Comparison of ENCODE assay signal across 18 mouse cellular contexts in the genomic region with DNA sequence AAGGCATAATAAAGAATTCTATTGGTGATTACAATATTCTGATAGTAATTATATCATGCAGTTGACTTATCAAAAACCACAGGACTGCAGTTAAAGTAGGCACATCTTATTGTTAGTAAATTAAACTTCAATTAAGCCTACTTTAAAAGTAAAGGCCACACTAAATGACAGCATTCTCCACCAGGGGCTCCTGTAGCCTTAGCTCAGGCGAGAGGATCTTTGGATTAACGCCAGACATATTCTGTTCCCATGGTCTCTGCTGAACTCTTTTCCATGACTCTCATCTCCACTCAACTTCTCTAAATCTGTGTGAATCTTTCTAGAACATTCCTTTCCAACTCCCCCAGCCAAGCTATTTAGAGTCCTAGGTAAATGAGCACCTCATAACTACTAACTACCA. TPM values are rescaled to one million over a fixed set of nuclear protein-coding genes. Genes with fewer than 3 reads are reported as not detected.
A peak's percentile ranks its signal among the peaks of the same experiment; 100 is the strongest.
DNase-seq lines count a peak whose midpoint lies in the region; ATAC-seq and TF ChIP-seq lines count a peak whose summit lies in the region.
"Had no signal": no experiment of that assay in that cellular context is flagged by ENCODE, and none has a peak within 500 bp of the region (broad histone marks: within the 10 kb centered on the region; RNA-seq: fewer than 3 reads in every experiment).

No protein-coding gene starts in this region.

- peaks cover 5% of the 10 kb centered on the region for H3K36me3 ChIP-seq in heart, embryonic 13.5 days
- H3K36me3 ChIP-seq in limb, embryonic 14.5 days (ENCODE audit: control insufficient read depth, insufficient read depth, low read length) = peaks cover 3% of the 10 kb centered on the region
- peaks cover 3% of the 10 kb centered on the region; the same call in 1 of the 2 replicates for H3K36me3 ChIP-seq in limb, embryonic 10.5 days
- peaks cover 0 to 27% of the 10 kb centered on the region in 2 experiments; a peak in 2 of 4 replicates for H3K36me3 ChIP-seq in MEL (ENCODE audit: control insufficient read depth in 1 of 2, insufficient read depth in 2 of 2, low read length in 2 of 2)
- H3K36me3 ChIP-seq: hindbrain, embryonic 15.5 days had no signal

- no peak for TF ChIP-seq POLR2A in limb, embryonic 14.5 days (IDR thresholded peaks at IDR 0.05; ENCODE audit: borderline replicate concordance, extremely low read depth, insufficient read depth, insufficient read length)
- no peak for TF ChIP-seq POLR2A in MEL (IDR thresholded peaks at IDR 0.05; ENCODE audit: control insufficient read depth in 1 of 2, insufficient read depth in 1 of 2, low read depth in 1 of 2, low read length in 2 of 2, poor library complexity in 1 of 2)

- H3K79me2 ChIP-seq in MEL (ENCODE audit: control insufficient read depth, insufficient read depth, low read length, poor library complexity) = peaks cover 23% of the 10 kb centered on the region

- intact Hi-C loops in heart, postnatal 36 days (cut with DNase I) = loop anchor here (2.0 kb wide), 1 partner anchor 50 kb away; no protein-coding TSS in a partner anchor

- TF ChIP-seq CTCF in MEL (IDR thresholded peaks at IDR 0.05 in 2 of 3, conservative IDR thresholded peaks at IDR 0.05 in 1 of 3; ENCODE audit: control insufficient read depth in 1 of 3, insufficient read depth in 1 of 3, low read depth in 2 of 3, low read length in 3 of 3, poor library complexity in 1 of 3, severe bottlenecking in 1 of 3) = no peak

- no peak for ATAC-seq in heart, embryonic 13.5 days (ENCODE audit: extremely low read depth, insufficient number of reproducible peaks, low FRiP score, low TSS enrichment)
- no peak for ATAC-seq in limb, embryonic 14.5 days (ENCODE audit: low FRiP score, low read depth)
- ATAC-seq: forebrain, postnatal 0 days had no signal

- 40% methylated on average over 2 of the region's 2 CpGs for WGBS in heart, embryonic 13.5 days
- 80% methylated on average over 2 of the region's 2 CpGs for WGBS in limb, embryonic 14.5 days
- 84% methylated on average over 2 of the region's 2 CpGs for WGBS in limb, embryonic 10.5 days

- H3K4me2 ChIP-seq in heart, embryonic 13.5 days = no peak overlapping the region
- no peak overlapping the region for H3K4me2 ChIP-seq in limb, embryonic 14.5 days (replicated peaks; ENCODE audit: low read depth, low read length, severe bottlenecking)
- H3K4me2 ChIP-seq: hindbrain, embryonic 15.5 days; limb, embryonic 15.5 days had no signal

- no peaks in the 10 kb centered on the region for H3K9me3 ChIP-seq in heart, embryonic 13.5 days
- H3K9me3 ChIP-seq in limb, embryonic 14.5 days (ENCODE audit: control insufficient read depth, low read length) = no peaks in the 10 kb centered on the region
- no peaks in the 10 kb centered on the region for H3K9me3 ChIP-seq in limb, embryonic 10.5 days (replicated peaks)
- no peaks in the 10 kb centered on the region for H3K9me3 ChIP-seq in MEL (replicated peaks; ENCODE audit: insufficient read depth, low read length)
- H3K9me3 ChIP-seq: hindbrain, embryonic 15.5 days; limb, embryonic 15.5 days had no signal

- no peak for TF ChIP-seq RAD21 in MEL (IDR thresholded peaks at IDR 0.05; ENCODE audit: low read depth, low read length)

- no peak overlapping the region for H3K9ac ChIP-seq in heart, embryonic 13.5 days
- no peak overlapping the region for H3K9ac ChIP-seq in limb, embryonic 14.5 days (ENCODE audit: low read depth, low read length, severe bottlenecking)
- H3K9ac ChIP-seq in MEL (ENCODE audit: control insufficient read depth, low read depth, low read length, poor library complexity, severe bottlenecking) = no peak overlapping the region
- H3K9ac ChIP-seq: forebrain, postnatal 0 days; hindbrain, embryonic 15.5 days; limb, embryonic 15.5 days had no signal

- no peak overlapping the region for H3K4me3 ChIP-seq in heart, embryonic 13.5 days
- no peak overlapping the region for H3K4me3 ChIP-seq in limb, embryonic 14.5 days (replicated peaks; ENCODE audit: low read length)
- no peak overlapping the region for H3K4me3 ChIP-seq in limb, embryonic 10.5 days
- H3K4me3 ChIP-seq in MEL (ENCODE audit: control insufficient read depth in 1 of 2, insufficient read depth in 1 of 2, low read depth in 2 of 2, low read length in 2 of 2) = no peak overlapping the region
- H3K4me3 ChIP-seq: hindbrain, embryonic 15.5 days; limb, embryonic 15.5 days; myocyte had no signal

- peaks cover 10% of the 10 kb centered on the region for H3K4me1 ChIP-seq in heart, embryonic 13.5 days
- no peaks in the 10 kb centered on the region for H3K4me1 ChIP-seq in limb, embryonic 14.5 days (ENCODE audit: control insufficient read depth, insufficient read depth, low read length)
- no peaks in the 10 kb centered on the region for H3K4me1 ChIP-seq in limb, embryonic 10.5 days
- peaks cover 16 to 28% of the 10 kb centered on the region in 2 experiments for H3K4me1 ChIP-seq in MEL (ENCODE audit: control insufficient read depth in 1 of 2, insufficient read depth in 2 of 2, low read length in 2 of 2)
- H3K4me1 ChIP-seq: hindbrain, embryonic 15.5 days; limb, embryonic 15.5 days had no signal

- no peaks in the 10 kb centered on the region for H3K27me3 ChIP-seq in heart, embryonic 13.5 days (replicated peaks)
- no peaks in the 10 kb centered on the region for H3K27me3 ChIP-seq in limb, embryonic 14.5 days (ENCODE audit: control insufficient read depth, insufficient read depth, low read length)
- H3K27me3 ChIP-seq in limb, embryonic 10.5 days (ENCODE audit: low read depth, poor library complexity, severe bottlenecking) = no peaks in the 10 kb centered on the region
- no peaks in the 10 kb centered on the region for H3K27me3 ChIP-seq in MEL (ENCODE audit: control insufficient read depth in 1 of 2, insufficient read depth in 2 of 2, low read length in 2 of 2)
- H3K27me3 ChIP-seq: hindbrain, embryonic 15.5 days; limb, embryonic 15.5 days had no signal

- no peak; a peak in 1 of 4 replicates for TF ChIP-seq EP300 in MEL (IDR thresholded peaks at IDR 0.05; ENCODE audit: low read depth in 1 of 2, low read length in 2 of 2)

- no peak for DNase-seq in heart, postnatal 36 days
- DNase-seq in limb, embryonic 14.5 days (ENCODE audit: low spot score) = peak; percentile 33
- DNase-seq in limb, embryonic 10.5 days (ENCODE audit: low spot score) = no peak
- DNase-seq in MEL (ENCODE audit: low read depth, low spot score) = peak; percentile 50
- DNase-seq in brain, adult 2 months (ENCODE audit: low read depth, low spot score) = peak; percentile 7
- DNase-seq in adrenal gland, adult 2 months = no peak
- DNase-seq: adrenal gland, postnatal 10 days; forebrain, postnatal 0 days; right cerebral cortex, postnatal 4 days had no signal

- peak overlapping the region; percentile 45; the same call in 1 of the 2 replicates for H3K27ac ChIP-seq in heart, embryonic 13.5 days (replicated peaks)
- no peak overlapping the region for H3K27ac ChIP-seq in limb, embryonic 14.5 days (replicated peaks; ENCODE audit: low read depth, low read length)
- no peak overlapping the region for H3K27ac ChIP-seq in limb, embryonic 10.5 days
- H3K27ac ChIP-seq in MEL (ENCODE audit: control insufficient read depth, low read depth, low read length) = no peak overlapping the region
- H3K27ac ChIP-seq: hindbrain, embryonic 15.5 days; limb, embryonic 15.5 days had no signal

TF ChIP-seq in MEL, 35 proteins besides CTCF, POLR2A, EP300 and RAD21:
- no peak for TF ChIP-seq MYC (IDR thresholded peaks at IDR 0.05; ENCODE audit: low read depth, low read length)

RNA-seq across cellular contexts. Expression of a gene that starts 13.8 kb away (rescaled TPM):
- 8.7 and 10.3 TPM in 2 replicates for polyA plus RNA-seq in heart, embryonic 13.5 days (2015; fragmentation: Nextera tagmentation; extraction: Ambion mirVana)
- total RNA-seq in heart, postnatal 36 days (2021) = 10 to 100 TPM; 12.8 to 15.3 TPM
- polyA plus RNA-seq in limb, embryonic 14.5 days (2012; rRNA removed) = 20.7 and 23.3 TPM in 2 replicates
- polyA plus RNA-seq in limb, embryonic 14.5 days (2014; fragmentation: Nextera tagmentation; extraction: Ambion mirVana) = 9.6 and 10.8 TPM in 2 replicates
- 8.5 and 11.1 TPM in 2 replicates for polyA plus RNA-seq in limb, embryonic 10.5 days (2016; fragmentation: Nextera tagmentation; extraction: Ambion mirVana)
- 16.7 and 20.3 TPM in 2 replicates for total RNA-seq in MEL (2012; rRNA removed)
- 10 to 100 TPM in 1 of 2 experiments, not detected in 1; 19.2 TPM for polyA plus RNA-seq in MEL (2012; ENCODE audit: insufficient read depth in 1 of 2, insufficient read length in 2 of 2, low read depth in 1 of 2, low replicate concordance in 2 of 2, missing spikeins in 1 of 2)
- total RNA-seq in adrenal gland, adult 2 months (2021) = 10 to 100 TPM; 20.2 to 26.7 TPM
- 1.1 TPM in 2 replicates for polyA plus RNA-seq in adrenal gland, adult 2 months (2012; rRNA removed)

RNA-seq across cellular contexts. Expression of a gene that starts 17.7 kb away (rescaled TPM):
- polyA plus RNA-seq in heart, embryonic 13.5 days (2015; fragmentation: Nextera tagmentation; extraction: Ambion mirVana) = not detected in 2 replicates
- not detected for total RNA-seq in heart, postnatal 36 days (2021)
- polyA plus RNA-seq in limb, embryonic 14.5 days (2012; rRNA removed) = not detected in 2 replicates
- polyA plus RNA-seq in limb, embryonic 14.5 days (2014; fragmentation: Nextera tagmentation; extraction: Ambion mirVana) = not detected in 2 replicates
- not detected in 2 replicates for polyA plus RNA-seq in limb, embryonic 10.5 days (2016; fragmentation: Nextera tagmentation; extraction: Ambion mirVana)
- total RNA-seq in MEL (2012; rRNA removed) = 0.39 and 1.0 TPM in 2 replicates
- not detected for polyA plus RNA-seq in MEL (2012; ENCODE audit: insufficient read depth in 1 of 2, insufficient read length in 2 of 2, low read depth in 1 of 2, low replicate concordance in 2 of 2, missing spikeins in 1 of 2)
- total RNA-seq in adrenal gland, adult 2 months (2021) = not detected
- polyA plus RNA-seq in adrenal gland, adult 2 months (2012; rRNA removed) = not detected in 2 replicates
- total RNA-seq: adrenal gland, postnatal 10 days; forebrain, postnatal 0 days; megakaryocyte, adult 5-6 weeks had no signal
- polyA plus RNA-seq: cortical plate, adult 2 months; forebrain, postnatal 0 days; gonadal fat pad, adult 2 months; hindbrain, embryonic 15.5 days; limb, embryonic 15.5 days; myocyte; testis, adult 2 months; urinary bladder, adult 2 months had no signal

RNA-seq across cellular contexts. Expression of a gene that starts 36.3 kb away (rescaled TPM):
- 49.7 and 54.6 TPM in 2 replicates for polyA plus RNA-seq in heart, embryonic 13.5 days (2015; fragmentation: Nextera tagmentation; extraction: Ambion mirVana)
- total RNA-seq in heart, postnatal 36 days (2021) = 10 to 100 TPM; 19.7 to 21.5 TPM
- 43.3 and 46.3 TPM in 2 replicates for polyA plus RNA-seq in limb, embryonic 14.5 days (2012; rRNA removed)
- polyA plus RNA-seq in limb, embryonic 14.5 days (2014; fragmentation: Nextera tagmentation; extraction: Ambion mirVana) = 80.5 and 84.6 TPM in 2 replicates
- 86.1 and 87.0 TPM in 2 replicates for polyA plus RNA-seq in limb, embryonic 10.5 days (2016; fragmentation: Nextera tagmentation; extraction: Ambion mirVana)
- total RNA-seq in MEL (2012; rRNA removed) = 36.8 and 39.2 TPM in 2 replicates
- 100 to 1,000 TPM in 1 of 2 experiments, 10 to 100 TPM in 1; 45.9 to 111 TPM for polyA plus RNA-seq in MEL (2012; ENCODE audit: insufficient read depth in 1 of 2, insufficient read length in 2 of 2, low read depth in 1 of 2, low replicate concordance in 2 of 2, missing spikeins in 1 of 2)
- 10 to 100 TPM; 48.9 to 55.8 TPM for total RNA-seq in adrenal gland, adult 2 months (2021)
- 7.1 and 8.1 TPM in 2 replicates for polyA plus RNA-seq in adrenal gland, adult 2 months (2012; rRNA removed)

Comparison
In these comparisons a context has a peak if more than half of its experiments do, and no peak if none do; other contexts are left out.
1. DNase-seq: peak in limb, embryonic 14.5 days (single experiment), MEL (single experiment) and brain, adult 2 months (single experiment); none in heart, postnatal 36 days (0 of 2), limb, embryonic 10.5 days (single experiment) and adrenal gland, adult 2 months (single experiment).